Mouse (Mus musculus) embryonic facial prominence, embryonic 15.5 days (tissue): ENCODE measurements around the gene Trim25. TPM values are rescaled to one million over a fixed set of nuclear protein-coding genes. Genes with fewer than 3 reads are reported as not detected.

ENCODE experiments used
- ATAC-seq: fragments of 200-750 bp; cut with Nextera tagmentation; 2 replicates; pipeline ENCODE4 v1.8.0; 2017; ENCODE audit warnings: low read depth, moderate TSS enrichment; ENCODE audit not compliant: insufficient number of reproducible peaks, low FRiP score, low TSS enrichment
- H3K27ac ChIP-seq: fragments of 300-500 bp; sonication (generic); replicated peaks from 2 replicates; pipeline ENCODE4 v1.5.1; 2015; ENCODE audit warnings: mild to moderate bottlenecking, inconsistent platforms
- H3K27me3 ChIP-seq: fragments of 300-500 bp; sonication (generic); 2 replicates; pipeline ENCODE4 v1.6.1; 2015; ENCODE audit warnings: inconsistent platforms
- H3K36me3 ChIP-seq: fragments of 300-500 bp; sonication (generic); 2 replicates; pipeline ENCODE4 v1.6.1; 2015; ENCODE audit warnings: mild to moderate bottlenecking, inconsistent platforms
- H3K4me1 ChIP-seq: fragments of 300-500 bp; sonication (generic); 2 replicates; pipeline ENCODE4 v1.6.1; 2015; ENCODE audit warnings: inconsistent platforms
- H3K4me2 ChIP-seq: fragments of 300-500 bp; sonication (generic); replicated peaks from 2 replicates; pipeline ENCODE4 v1.6.1; 2015; ENCODE audit warnings: mild to moderate bottlenecking, inconsistent platforms
- H3K4me3 ChIP-seq: fragments of 300-500 bp; sonication (generic); replicated peaks from 2 replicates; pipeline ENCODE4 v1.5.1; 2015; ENCODE audit warnings: mild to moderate bottlenecking, inconsistent platforms
- H3K9ac ChIP-seq: fragments of 300-500 bp; sonication (generic); 2 replicates; pipeline ENCODE4 v1.6.1; 2015; ENCODE audit warnings: inconsistent platforms
- H3K9me3 ChIP-seq: fragments of 300-500 bp; sonication (generic); replicated peaks from 2 replicates; pipeline ENCODE4 v1.6.1; 2016; ENCODE audit warnings: inconsistent platforms
- WGBS: fragments of 180-500 bp; shearing (Covaris S2); methylation state at CpG from one replicate; pipeline ENCODE4 v1.1.7; 2015; 5-methylcytosine and 5-hydroxymethylcytosine counted together
- polyA plus RNA-seq: library from polyadenylated mRNA; unstranded; fragments of >200 nt; fragmentation: Nextera tagmentation; extraction: Ambion mirVana; gene quantifications from 2 replicates; pipeline ENCODE4 v1.2.1, GENCODE M21; 2015

Gene Trim25
- 13.4 and 14.1 TPM in 2 replicates for polyA plus RNA-seq

- peak; percentile 78 for ATAC-seq
- no peaks in the 10 kb centered on the region for H3K9me3 ChIP-seq
- WGBS, result 3% methylated on average over 48 of the region's 48 CpGs
- H3K4me3 ChIP-seq, result peak within 1 kb of the TSS; percentile 56
- H3K27me3 ChIP-seq, result peaks cover 14% of the 10 kb centered on the region
- peak within 1 kb of the TSS; percentile 28; the same call in 1 of the 2 replicates for H3K27ac ChIP-seq
- H3K36me3 ChIP-seq, result no peaks in the 10 kb centered on the region
- H3K4me2 ChIP-seq, result peak within 1 kb of the TSS; percentile 72
- H3K9ac ChIP-seq, result peak within 1 kb of the TSS; percentile 43; the same call in 1 of the 2 replicates
- peaks cover 28% of the 10 kb centered on the region for H3K4me1 ChIP-seq
Measured at GRCm38 (mm10) chr11:88998974-88999722, at the start of gene Trim25. Trim25 (plus strand) TSS chr11:88999376.

DNA sequence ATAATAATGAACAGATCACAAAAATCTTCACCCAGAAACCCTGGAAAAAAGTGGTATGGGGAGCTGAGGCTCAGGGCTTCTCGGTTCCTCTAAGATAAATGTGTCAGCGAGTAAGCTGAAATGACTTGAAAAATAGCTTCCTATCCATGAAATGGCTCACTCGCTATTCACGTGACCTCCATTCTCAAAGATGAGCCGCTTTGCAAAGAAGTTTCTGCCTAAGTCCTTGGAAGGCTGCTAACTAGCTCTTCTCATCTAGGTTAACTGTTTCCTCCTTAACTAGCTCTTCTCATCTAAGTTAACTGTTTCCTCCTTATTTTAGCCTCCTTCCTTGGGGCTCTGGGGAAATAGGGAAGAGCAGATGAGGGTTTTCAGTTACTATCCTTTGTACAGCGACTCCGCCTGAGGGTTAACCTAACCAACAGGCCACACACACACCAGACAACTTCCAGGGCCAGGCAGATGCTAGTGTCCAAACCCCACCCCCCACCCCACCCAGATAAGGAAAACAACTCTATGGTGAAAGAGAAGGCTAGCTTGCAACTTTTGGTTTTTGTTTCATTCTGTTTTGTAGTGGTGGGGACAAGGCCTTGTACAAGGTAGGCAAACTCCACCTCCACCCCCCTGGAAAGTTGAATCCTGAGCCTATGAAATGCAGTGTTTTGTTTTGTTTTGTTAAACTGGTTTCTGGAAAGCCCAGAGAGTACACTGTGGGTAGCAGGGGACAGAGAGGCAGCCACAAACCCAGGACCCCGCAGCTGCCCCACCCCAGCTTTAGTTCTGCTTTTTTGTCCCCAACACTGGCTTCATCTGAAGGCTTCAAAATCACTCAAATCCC lies 49.2 kb upstream of the Trim25 start:
- no peak overlapping the region for H3K9ac ChIP-seq
- WGBS, result 81% methylated on average over 8 of the region's 8 CpGs
- H3K27me3 ChIP-seq, result no peaks in the 10 kb centered on the region
- no peak overlapping the region for H3K4me3 ChIP-seq
- no peak for ATAC-seq
- peaks cover 18% of the 10 kb centered on the region for H3K36me3 ChIP-seq
- 0 out of 2 replicates have a peak, but pooled peaks cover 5% of the 10 kb centered on the region for H3K4me1 ChIP-seq
- H3K9me3 ChIP-seq, result no peaks in the 10 kb centered on the region
- no peak overlapping the region for H3K4me2 ChIP-seq
- H3K27ac ChIP-seq, result no peak overlapping the region

DNA sequence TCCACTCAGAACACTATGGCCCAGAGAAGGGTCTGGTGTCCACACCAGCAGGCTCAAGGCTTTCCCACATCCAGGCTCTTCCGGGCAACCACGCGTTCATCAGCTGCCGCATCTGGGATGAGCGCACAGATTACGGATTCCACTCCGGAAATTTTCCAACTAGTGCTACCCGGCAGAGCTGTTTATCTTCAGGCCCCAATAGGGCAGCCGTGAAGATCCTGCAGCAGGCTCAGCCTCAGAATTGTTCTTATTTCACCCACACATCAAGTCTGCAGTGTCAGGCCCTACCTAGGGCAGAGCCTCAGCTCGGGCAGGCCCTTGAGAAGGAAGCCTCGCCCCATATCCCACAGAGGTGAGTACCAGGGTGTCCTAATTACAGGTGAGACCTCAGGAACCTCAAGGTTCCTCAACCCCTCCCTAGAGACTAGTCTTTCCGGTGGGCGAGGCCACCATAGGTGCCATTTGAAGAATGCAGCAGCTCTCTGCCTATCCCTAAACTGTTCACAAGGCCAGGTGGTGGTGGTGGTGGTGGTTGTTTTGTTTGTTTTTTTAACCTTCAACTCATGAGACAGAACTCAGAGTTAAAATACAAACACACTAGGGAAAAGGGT lies 48.4 kb upstream of the Trim25 start:
- no peak for ATAC-seq
- Histone ChIP-seq H3K9me3 (no peaks in the 10 kb centered on the region), H3K27ac (no peak overlapping the region), H3K4me1 (peaks cover 10% of the 10 kb centered on the region; the same call in 1 of the 2 replicates), H3K4me3 (no peak overlapping the region), H3K9ac (no peak overlapping the region), H3K4me2 (no peak overlapping the region), H3K27me3 (no peaks in the 10 kb centered on the region), H3K36me3 (0 out of 2 replicates have a peak, but pooled peaks cover 11% of the 10 kb centered on the region)
- WGBS, result 79% methylated on average over 13 of the region's 13 CpGs

DNA sequence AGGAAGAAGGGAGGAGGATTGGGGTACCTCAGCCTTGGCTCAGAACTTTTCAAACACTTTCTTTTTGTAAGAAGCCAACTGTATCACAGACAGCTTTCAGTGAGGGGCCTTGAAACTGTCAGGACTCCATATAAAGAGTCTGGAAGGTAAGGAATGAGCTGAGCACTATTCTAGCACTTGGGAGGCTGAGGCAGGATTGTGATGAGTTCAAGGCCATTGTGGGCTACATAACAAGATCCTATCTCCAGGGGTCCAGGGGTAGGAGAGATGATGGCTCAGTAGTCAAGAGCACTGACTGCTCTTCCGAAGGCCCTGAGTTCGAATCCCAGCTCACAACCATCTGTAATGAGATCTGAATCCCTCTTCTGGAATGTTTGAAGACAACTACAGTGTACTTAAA lies 47.6 kb upstream of the Trim25 start:
- no peaks in the 10 kb centered on the region for H3K9me3 ChIP-seq
- WGBS, result 88% methylated on average over 2 of the region's 2 CpGs
- ATAC-seq, result no peak
- no peaks in the 10 kb centered on the region for H3K27me3 ChIP-seq
- no peak overlapping the region for H3K4me3 ChIP-seq
- no peak overlapping the region for H3K9ac ChIP-seq
- H3K27ac ChIP-seq, result no peak overlapping the region
- H3K4me2 ChIP-seq, result no peak overlapping the region
- 0 out of 2 replicates have a peak, but pooled peaks cover 10% of the 10 kb centered on the region for H3K36me3 ChIP-seq
- H3K4me1 ChIP-seq, result peaks cover 11% of the 10 kb centered on the region; the same call in 1 of the 2 replicates

GRCm38 (mm10) chr11:88952117-88952516 lies 47.1 kb upstream of the Trim25 start:
- WGBS, result 88% methylated on average over 5 of the region's 5 CpGs
- H3K27me3 ChIP-seq, result no peaks in the 10 kb centered on the region
- 0 out of 2 replicates have a peak, but pooled peaks cover 4% of the 10 kb centered on the region for H3K36me3 ChIP-seq
- no peak for ATAC-seq
- H3K27ac ChIP-seq, result no peak overlapping the region
- no peak overlapping the region for H3K4me2 ChIP-seq
- H3K9me3 ChIP-seq, result no peaks in the 10 kb centered on the region
- peaks cover 11% of the 10 kb centered on the region; the same call in 1 of the 2 replicates for H3K4me1 ChIP-seq
- no peak overlapping the region for H3K9ac ChIP-seq
- H3K4me3 ChIP-seq, result no peak overlapping the region

DNA sequence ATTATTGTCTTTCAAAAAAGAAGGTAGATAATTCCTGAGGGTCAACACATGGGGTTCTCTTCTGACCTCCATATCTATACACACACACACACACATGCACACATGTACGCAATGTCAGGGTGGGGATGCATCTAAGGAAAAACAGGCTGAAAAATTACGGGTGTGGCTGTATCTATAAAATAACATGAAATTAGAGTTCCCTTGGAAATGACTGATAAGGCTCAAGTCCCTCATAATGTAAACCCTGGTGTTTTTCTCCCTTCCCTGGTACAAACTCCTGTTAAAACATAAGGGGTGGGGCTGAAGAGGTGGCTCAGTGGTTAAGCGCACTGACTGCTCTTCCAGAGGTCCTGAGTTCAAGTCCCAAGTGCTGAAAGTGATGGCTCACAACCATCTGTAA lies 45.6 kb upstream of the Trim25 start:
- WGBS, result 92% methylated on average over 3 of the region's 3 CpGs
- peaks cover 11% of the 10 kb centered on the region; the same call in 1 of the 2 replicates for H3K4me1 ChIP-seq
- H3K9ac ChIP-seq, result no peak overlapping the region
- no peak overlapping the region for H3K4me3 ChIP-seq
- no peak overlapping the region for H3K4me2 ChIP-seq
- no peak overlapping the region for H3K27ac ChIP-seq
- no peak for ATAC-seq
- H3K9me3 ChIP-seq, result no peaks in the 10 kb centered on the region
- H3K27me3 ChIP-seq, result no peaks in the 10 kb centered on the region
- H3K36me3 ChIP-seq, result 0 out of 2 replicates have a peak, but pooled peaks cover 4% of the 10 kb centered on the region

- Histone ChIP-seq H3K27ac (peak overlapping the region; percentile 58; the same call in 1 of the 2 replicates), H3K4me3 (peak overlapping the region; percentile 59), H3K9ac (peak overlapping the region; percentile 9; the same call in 1 of the 2 replicates), H3K36me3 (0 out of 2 replicates have a peak, but pooled peaks cover 4% of the 10 kb centered on the region), H3K4me2 (peak overlapping the region; percentile 53), H3K9me3 (no peaks in the 10 kb centered on the region), H3K4me1 (peaks cover 11% of the 10 kb centered on the region; the same call in 1 of the 2 replicates), H3K27me3 (no peaks in the 10 kb centered on the region)
- under 1% methylated on average over 4 of the region's 4 CpGs for WGBS
- ATAC-seq, result peak; percentile 52; the same call in 1 of the 2 replicates
Measured at GRCm38 (mm10) chr11:88954803-88955202, 44.4 kb upstream of the Trim25 start.

DNA sequence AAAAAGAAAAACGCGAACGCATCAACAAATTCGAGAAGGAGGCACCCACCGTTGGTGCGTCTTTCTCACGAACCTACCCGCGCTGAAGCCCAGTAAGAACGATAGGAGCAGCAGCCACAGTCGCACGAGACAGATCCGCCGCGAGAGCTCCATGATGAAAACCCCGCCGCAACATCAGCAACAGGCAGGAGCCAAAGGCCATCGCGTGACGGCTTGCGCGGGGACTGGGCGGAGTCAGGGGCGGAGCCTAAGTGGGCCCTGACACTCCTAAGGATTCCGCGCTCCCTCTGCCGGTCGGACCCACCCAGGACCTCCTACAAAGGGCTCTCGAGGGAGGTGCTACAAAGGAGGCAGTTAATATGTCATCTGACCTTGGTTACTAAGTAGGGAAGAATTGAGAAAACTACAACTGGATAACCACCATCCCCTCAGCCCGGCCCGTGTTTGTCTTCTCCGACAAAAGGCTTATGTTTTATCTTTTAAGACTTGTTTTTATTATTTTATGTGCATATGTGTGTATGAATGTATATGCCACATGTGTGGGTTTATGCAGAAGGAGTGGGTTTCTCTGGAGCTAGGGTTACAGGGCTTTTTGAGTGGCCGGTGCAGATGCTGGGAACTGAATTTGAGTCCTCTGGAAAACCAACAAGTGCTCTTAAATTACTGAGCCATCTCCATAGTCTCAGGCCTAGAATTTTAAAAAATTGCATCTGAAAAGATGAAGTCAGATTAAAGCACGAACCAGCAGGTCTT lies 43.8 kb upstream of the Trim25 start, which contains the start of gene Scpep1:
Gene Scpep1, minus strand, starts transcription at position 249 of the 753 bp plus-strand sequence.
- H3K4me2 ChIP-seq, result peak within 1 kb of the TSS; percentile 53
- H3K9me3 ChIP-seq, result no peaks in the 10 kb centered on the region
- H3K4me1 ChIP-seq, result peaks cover 11% of the 10 kb centered on the region; the same call in 1 of the 2 replicates
- peak within 1 kb of the TSS; percentile 9; the same call in 1 of the 2 replicates for H3K9ac ChIP-seq
- H3K36me3 ChIP-seq, result 0 out of 2 replicates have a peak, but pooled peaks cover 4% of the 10 kb centered on the region
- H3K27me3 ChIP-seq, result no peaks in the 10 kb centered on the region
- H3K27ac ChIP-seq, result peak within 1 kb of the TSS; percentile 58
- peak; percentile 96 for ATAC-seq
- peak within 1 kb of the TSS; percentile 59 for H3K4me3 ChIP-seq
- WGBS, result 4% methylated on average over 34 of the region's 34 CpGs

DNA sequence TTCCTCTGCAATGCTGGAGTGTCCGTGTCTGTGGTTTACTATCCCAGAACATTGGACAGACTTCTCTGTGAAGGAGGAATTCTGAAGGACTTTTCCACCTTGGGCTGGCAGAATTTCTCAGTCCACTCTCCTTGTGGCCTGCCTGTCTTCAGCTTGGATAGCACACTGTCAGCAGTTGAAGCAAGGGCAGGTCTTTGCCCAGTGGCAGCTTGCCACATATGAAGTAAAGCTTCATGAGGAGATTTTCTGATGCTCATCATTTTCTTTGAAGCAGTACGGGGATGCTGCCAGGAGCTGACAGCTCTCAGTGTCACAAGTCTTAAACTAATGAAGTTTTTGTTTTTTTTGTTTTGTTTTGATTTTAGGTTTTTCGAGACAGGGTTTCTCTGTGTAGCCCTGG lies 40.3 kb upstream of the Trim25 start:
- WGBS, result 73% methylated on average over 3 of the region's 3 CpGs

GRCm38 (mm10) chr11:88966881-88967361 lies 32.3 kb upstream of the Trim25 start, which contains the start of gene Elobl:
Elobl (minus strand) TSS chr11:88966931.
- ATAC-seq, result no peak
- H3K27me3 ChIP-seq, result no peaks in the 10 kb centered on the region
- WGBS, result 88% methylated on average over 2 of the region's 3 CpGs

More for the DNA sequence above, 40.3 kb upstream of the Trim25 start:
- Histone ChIP-seq H3K9me3 (no peaks in the 10 kb centered on the region), H3K27me3 (no peaks in the 10 kb centered on the region), H3K4me2 (no peak overlapping the region), H3K36me3 (no peaks in the 10 kb centered on the region), H3K9ac (no peak overlapping the region), H3K4me1 (peaks cover 11% of the 10 kb centered on the region; the same call in 1 of the 2 replicates), H3K27ac (no peak overlapping the region), H3K4me3 (no peak overlapping the region)
- ATAC-seq, result no peak

More at GRCm38 (mm10) chr11:88966881-88967361, 32.3 kb upstream of the Trim25 start, which contains the start of gene Elobl:
- Histone ChIP-seq H3K4me2 (no peak within 1 kb of the TSS), H3K9ac (no peak within 1 kb of the TSS), H3K4me3 (no peak within 1 kb of the TSS), H3K27ac (no peak within 1 kb of the TSS), H3K36me3 (no peaks in the 10 kb centered on the region), H3K9me3 (no peaks in the 10 kb centered on the region), H3K4me1 (no peaks in the 10 kb centered on the region)
